Mouse (Mus musculus): ENCODE measurements around the gene Zfp362. TPM values are rescaled to one million over a fixed set of nuclear protein-coding genes. Genes with fewer than 3 reads are reported as not detected.

Zfp362 gene
- polyA plus RNA-seq, 1 experiment from 2014 or later = 45.5 TPM

Other genes with a start within 250 kb of the Zfp362 start
- 5.4 and 5.5 TPM in 2 replicates for gene Zscan20, start 195.9 kb downstream of the Zfp362 start, polyA plus RNA-seq (2015; fragmentation: Nextera tagmentation; extraction: Ambion mirVana)
- gene Tlr12, start 187.4 kb downstream of the Zfp362 start, polyA plus RNA-seq (2015; fragmentation: Nextera tagmentation; extraction: Ambion mirVana) = 1.6 and 1.9 TPM in 2 replicates
- 88.3 and 102 TPM in 2 replicates for gene Phc2, start 151.3 kb downstream of the Zfp362 start, polyA plus RNA-seq (2015; fragmentation: Nextera tagmentation; extraction: Ambion mirVana)
- 0.45 and 0.61 TPM in 2 replicates for gene A3galt2, start 50.7 kb downstream of the Zfp362 start, polyA plus RNA-seq (2015; fragmentation: Nextera tagmentation; extraction: Ambion mirVana)
- gene Trim62, start 77.5 kb upstream of the Zfp362 start, polyA plus RNA-seq (2015; fragmentation: Nextera tagmentation; extraction: Ambion mirVana) = 9.5 and 10.5 TPM in 2 replicates
- gene Azin2, start 156.4 kb upstream of the Zfp362 start, polyA plus RNA-seq (2015; fragmentation: Nextera tagmentation; extraction: Ambion mirVana) = 12.3 and 13.7 TPM in 2 replicates
- 106 and 116 TPM in 2 replicates for gene Ak2, start 185.9 kb upstream of the Zfp362 start, polyA plus RNA-seq (2015; fragmentation: Nextera tagmentation; extraction: Ambion mirVana)

All from forebrain, embryonic 15.5 days (tissue).